ENCODE assay signal across 23 mouse cellular contexts in the genomic region with DNA sequence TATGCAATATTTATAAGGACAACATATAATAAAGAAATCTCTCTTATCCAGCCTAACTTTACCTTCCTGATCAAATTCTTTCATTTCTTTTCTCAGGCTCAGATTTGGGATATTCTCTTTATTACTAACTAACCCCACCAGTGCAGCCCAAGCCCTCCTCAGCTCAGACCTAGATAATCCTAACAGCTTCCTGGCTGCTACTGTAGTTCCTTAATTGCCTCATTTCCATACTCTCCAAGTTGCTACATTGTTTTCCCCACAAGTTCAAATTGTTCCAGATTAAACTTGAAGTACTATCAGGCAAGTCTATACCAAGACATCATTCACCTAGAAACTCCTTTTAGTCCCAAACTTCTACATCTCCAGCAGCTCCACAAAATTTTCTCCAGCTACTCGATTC. TPM values are rescaled to one million over a fixed set of nuclear protein-coding genes. Genes with fewer than 3 reads are reported as not detected.
DNase-seq lines count a peak whose midpoint lies in the region; ATAC-seq and TF ChIP-seq lines count a peak whose summit lies in the region.
"Had no signal": no experiment of that assay in that cellular context is flagged by ENCODE, and none has a peak within 500 bp of the region (broad histone marks: within the 10 kb centered on the region; RNA-seq: fewer than 3 reads in every experiment).

No protein-coding gene starts in this region.

- no peak overlapping the region for H3K4me2 ChIP-seq in heart, embryonic 11.5 days
- H3K4me2 ChIP-seq: embryonic facial prominence, embryonic 13.5 days; embryonic facial prominence, embryonic 15.5 days; forebrain, embryonic 13.5 days; forebrain, embryonic 15.5 days had no signal

- no peak for TF ChIP-seq CTCF in MEL (IDR thresholded peaks at IDR 0.05 in 2 of 3, conservative IDR thresholded peaks at IDR 0.05 in 1 of 3; ENCODE audit: control insufficient read depth in 1 of 3, insufficient read depth in 1 of 3, low read depth in 2 of 3, low read length in 3 of 3, poor library complexity in 1 of 3, severe bottlenecking in 1 of 3)
- TF ChIP-seq CTCF in bone marrow macrophage, adult 2 months (IDR thresholded peaks at IDR 0.05; ENCODE audit: low read depth, low read length) = no peak

- TF ChIP-seq EP300 in MEL (IDR thresholded peaks at IDR 0.05; ENCODE audit: low read depth in 1 of 2, low read length in 2 of 2) = no peak

- peaks cover 53% of the 10 kb centered on the region for H3K79me2 ChIP-seq in MEL (ENCODE audit: control insufficient read depth, insufficient read depth, low read length, poor library complexity)

- no peaks in the 10 kb centered on the region for H3K9me3 ChIP-seq in MEL (replicated peaks; ENCODE audit: insufficient read depth, low read length)
- no peaks in the 10 kb centered on the region for H3K9me3 ChIP-seq in heart, embryonic 11.5 days (replicated peaks; ENCODE audit: control insufficient read depth, low read length)
- H3K9me3 ChIP-seq: embryonic facial prominence, embryonic 13.5 days; embryonic facial prominence, embryonic 15.5 days; forebrain, embryonic 13.5 days; forebrain, embryonic 15.5 days had no signal

- peak; percentile 57; the same call in 1 of the 2 replicates for ATAC-seq in common myeloid progenitor, adult 5-6 weeks (replicated peaks; ENCODE audit: low read depth, poor library complexity, severe bottlenecking)
- peak; percentile 43; the same call in 1 of the 2 replicates for ATAC-seq in megakaryocyte, adult 5-6 weeks (ENCODE audit: poor library complexity, severe bottlenecking)
- ATAC-seq in erythroid progenitor cell, adult 5-6 weeks (replicated peaks; ENCODE audit: low FRiP score, poor library complexity, severe bottlenecking) = no peak
- no peak for ATAC-seq in heart, embryonic 11.5 days (replicated peaks; ENCODE audit: insufficient number of reproducible peaks, low FRiP score, low TSS enrichment)
- ATAC-seq: forebrain, embryonic 13.5 days; forebrain, embryonic 15.5 days; forebrain, postnatal 0 days had no signal

- peak; percentile 42 for DNase-seq in MEL (ENCODE audit: low read depth, low spot score)
- no peak for DNase-seq in MN1 (ENCODE audit: low spot score)
- no peak for DNase-seq in urinary bladder, postnatal 10 days (ENCODE audit: low spot score)
- DNase-seq: adrenal gland, adult 2 months; adrenal gland, postnatal 10 days; adrenal gland, postnatal 25 days; cerebellum, adult 11-12 months; cerebellum, adult 2 months; cerebellum, adult 9-10 months; cerebellum, postnatal 10 days; cerebellum, postnatal 25 days; embryo, embryonic 11 days; forebrain, postnatal 0 days had no signal

- no peak for TF ChIP-seq POLR2A in MEL (IDR thresholded peaks at IDR 0.05; ENCODE audit: control insufficient read depth in 1 of 2, insufficient read depth in 1 of 2, low read depth in 1 of 2, low read length in 2 of 2, poor library complexity in 1 of 2)
- no peak for TF ChIP-seq POLR2A in bone marrow macrophage, adult 2 months (IDR thresholded peaks at IDR 0.05; ENCODE audit: borderline replicate concordance, low read depth, low read length)

- 0 out of 2 replicates have a peak overlapping the region, but pooled peaks have one; percentile 7 for H3K27ac ChIP-seq in MEL (ENCODE audit: control insufficient read depth, low read depth, low read length)
- H3K27ac ChIP-seq in bone marrow macrophage, adult 2 months (ENCODE audit: insufficient read depth, low read depth, low read length) = peak overlapping the region; percentile 17; the same call in 1 of the 2 replicates
- no peak overlapping the region for H3K27ac ChIP-seq in heart, embryonic 11.5 days (ENCODE audit: low read depth, low read length)
- H3K27ac ChIP-seq: embryonic facial prominence, embryonic 13.5 days; embryonic facial prominence, embryonic 15.5 days; forebrain, embryonic 13.5 days; forebrain, embryonic 15.5 days had no signal

- peaks cover 19 to 49% of the 10 kb centered on the region in 2 experiments for H3K36me3 ChIP-seq in MEL (ENCODE audit: control insufficient read depth in 1 of 2, insufficient read depth in 2 of 2, low read length in 2 of 2)
- H3K36me3 ChIP-seq in heart, embryonic 11.5 days (ENCODE audit: control insufficient read depth, insufficient read depth, low read length) = no peaks in the 10 kb centered on the region
- H3K36me3 ChIP-seq: embryonic facial prominence, embryonic 15.5 days had no signal

- TF ChIP-seq RAD21 in MEL (IDR thresholded peaks at IDR 0.05; ENCODE audit: low read depth, low read length) = no peak

- peaks cover 20 to 41% of the 10 kb centered on the region in 2 experiments for H3K4me1 ChIP-seq in MEL (ENCODE audit: control insufficient read depth in 1 of 2, insufficient read depth in 2 of 2, low read length in 2 of 2)
- peaks cover 46% of the 10 kb centered on the region for H3K4me1 ChIP-seq in bone marrow macrophage, adult 2 months (ENCODE audit: control insufficient read depth, insufficient read depth, low read length)
- peaks cover 13% of the 10 kb centered on the region; the same call in 1 of the 2 replicates for H3K4me1 ChIP-seq in heart, embryonic 11.5 days (ENCODE audit: control insufficient read depth, insufficient read depth, low read length)

- H3K27me3 ChIP-seq in MEL (ENCODE audit: control insufficient read depth in 1 of 2, insufficient read depth in 2 of 2, low read length in 2 of 2) = no peaks in the 10 kb centered on the region
- H3K27me3 ChIP-seq in heart, embryonic 11.5 days (ENCODE audit: control insufficient read depth, insufficient read depth, low read length) = no peaks in the 10 kb centered on the region
- H3K27me3 ChIP-seq: embryonic facial prominence, embryonic 13.5 days; embryonic facial prominence, embryonic 15.5 days; forebrain, embryonic 13.5 days; forebrain, embryonic 15.5 days had no signal

- H3K9ac ChIP-seq in MEL (ENCODE audit: control insufficient read depth, low read depth, low read length, poor library complexity, severe bottlenecking) = no peak overlapping the region
- no peak overlapping the region for H3K9ac ChIP-seq in heart, embryonic 11.5 days (ENCODE audit: low read depth, low read length)
- H3K9ac ChIP-seq: embryonic facial prominence, embryonic 13.5 days; embryonic facial prominence, embryonic 15.5 days; forebrain, embryonic 13.5 days; forebrain, embryonic 15.5 days; forebrain, postnatal 0 days had no signal

- 84% methylated on average over 1 of the region's 1 CpGs for WGBS in heart, embryonic 11.5 days (ENCODE audit: insufficient replicate concordance)

- H3K4me3 ChIP-seq in MEL (ENCODE audit: control insufficient read depth in 1 of 2, insufficient read depth in 1 of 2, low read depth in 2 of 2, low read length in 2 of 2) = no peak overlapping the region
- no peak overlapping the region for H3K4me3 ChIP-seq in bone marrow macrophage, adult 2 months (ENCODE audit: insufficient read depth, low read length)
- H3K4me3 ChIP-seq in heart, embryonic 11.5 days (ENCODE audit: low read depth, low read length) = no peak overlapping the region
- H3K4me3 ChIP-seq: embryonic facial prominence, embryonic 13.5 days; embryonic facial prominence, embryonic 15.5 days; erythroblast, embryonic 14.5 days; forebrain, embryonic 13.5 days; forebrain, embryonic 15.5 days had no signal

TF ChIP-seq in MEL, 35 proteins besides CTCF, POLR2A, EP300 and RAD21:
- TF ChIP-seq POLR2AphosphoS2 (IDR thresholded peaks at IDR 0.05; ENCODE audit: low read length) (peak; percentile 34; the same call in 1 of the 2 replicates), SIN3A (IDR thresholded peaks at IDR 0.05; ENCODE audit: low read length) (0 out of 2 replicates have a peak, but pooled peaks have one; percentile 31), CHD1 (IDR thresholded peaks at IDR 0.05; ENCODE audit: low read depth, low read length) (0 out of 2 replicates have a peak, but pooled peaks have one; percentile 70), ELF1 (IDR thresholded peaks at IDR 0.05; ENCODE audit: low read depth, low read length) (no peak), RCOR1 (IDR thresholded peaks at IDR 0.05; ENCODE audit: low read depth, low read length) (0 out of 2 replicates have a peak, but pooled peaks have one; percentile 10), GATA1 (IDR thresholded peaks at IDR 0.05; ENCODE audit: low read depth, low read length) (no peak)

RNA-seq across cellular contexts. Expression of a gene that starts 36.9 kb away (rescaled TPM):
- 14.9 and 17.1 TPM in 2 replicates for total RNA-seq in MEL (2012; rRNA removed)
- polyA plus RNA-seq in MEL (2012; ENCODE audit: insufficient read depth in 1 of 2, insufficient read length in 2 of 2, low read depth in 1 of 2, low replicate concordance in 2 of 2, missing spikeins in 1 of 2) = 10 to 100 TPM; 56.4 to 76.3 TPM
- polyA plus RNA-seq in bone marrow macrophage, adult 2 months (2012; ENCODE audit: insufficient read depth, insufficient read length, missing spikeins) = 37.4 and 37.9 TPM in 2 replicates
- 36.7 and 38.1 TPM in 2 replicates for total RNA-seq in common myeloid progenitor, adult 5-6 weeks (2017)
- total RNA-seq in megakaryocyte, adult 5-6 weeks (2015) = 50.8 and 51.7 TPM in 2 replicates
- 27.5 and 33.3 TPM in 2 replicates for total RNA-seq in megakaryocyte, adult 5-6 weeks (2017)
- total RNA-seq in erythroid progenitor cell, adult 5-6 weeks (2015; ENCODE audit: low replicate concordance) = 29.8 and 31.7 TPM in 2 replicates
- 19.8 and 23.9 TPM in 2 replicates for total RNA-seq in erythroid progenitor cell, adult 5-6 weeks (2017; ENCODE audit: low replicate concordance)
- 16.6 TPM in 2 replicates for polyA plus RNA-seq in heart, embryonic 11.5 days (2014; fragmentation: Nextera tagmentation; extraction: Ambion mirVana)

Comparison
In these comparisons a context has a peak if more than half of its experiments do, and no peak if none do; other contexts are left out.
1. ATAC-seq: peak in common myeloid progenitor, adult 5-6 weeks (single experiment) and megakaryocyte, adult 5-6 weeks (single experiment); none in erythroid progenitor cell, adult 5-6 weeks (single experiment) and heart, embryonic 11.5 days (single experiment).